ENCODE assay signal across 12 mouse cellular contexts in the genomic region with DNA sequence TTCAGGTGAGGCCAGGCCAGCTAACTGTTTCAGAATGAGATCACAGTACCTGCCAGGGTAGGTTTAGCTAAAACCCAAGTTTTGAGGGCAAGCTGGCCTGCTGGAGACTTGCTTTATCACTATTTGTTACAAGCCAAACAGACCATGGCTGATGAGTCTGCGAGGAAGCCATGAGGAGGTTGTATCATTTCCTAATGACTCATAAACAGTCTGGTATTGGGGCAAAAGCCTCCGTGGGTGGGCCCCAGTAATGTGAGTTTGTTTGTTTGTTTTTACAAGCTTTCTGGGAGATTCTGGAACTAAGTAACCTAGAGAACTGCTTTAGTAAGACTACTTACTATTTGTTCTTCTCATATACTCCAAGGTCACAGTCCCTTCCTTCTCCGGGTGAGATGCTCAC.
"Had no signal": no experiment of that assay in that cellular context is flagged by ENCODE, and none has a peak within 500 bp of the region (broad histone marks: within the 10 kb centered on the region; RNA-seq: fewer than 3 reads in every experiment).

No protein-coding gene starts in this region.

- H3K27ac ChIP-seq: intestine, embryonic 15.5 days; kidney, embryonic 15.5 days; limb, embryonic 13.5 days; liver, embryonic 14.5 days; midbrain, embryonic 10.5 days; midbrain, embryonic 15.5 days; neural tube, embryonic 13.5 days had no signal

- H3K9ac ChIP-seq: intestine, embryonic 15.5 days; kidney, embryonic 15.5 days; limb, embryonic 13.5 days; liver, embryonic 14.5 days; midbrain, embryonic 15.5 days; neural tube, embryonic 13.5 days had no signal

- H3K4me3 ChIP-seq: intestine, embryonic 15.5 days; kidney, embryonic 15.5 days; limb, embryonic 13.5 days; midbrain, embryonic 10.5 days; midbrain, embryonic 15.5 days; neural tube, embryonic 13.5 days had no signal

- H3K4me1 ChIP-seq: intestine, embryonic 15.5 days; kidney, embryonic 15.5 days; limb, embryonic 13.5 days; midbrain, embryonic 10.5 days; midbrain, embryonic 15.5 days; neural tube, embryonic 13.5 days had no signal

- H3K27me3 ChIP-seq: intestine, embryonic 15.5 days; kidney, embryonic 15.5 days; limb, embryonic 13.5 days; midbrain, embryonic 15.5 days; neural tube, embryonic 13.5 days had no signal

- H3K9me3 ChIP-seq: intestine, embryonic 15.5 days; kidney, embryonic 15.5 days; limb, embryonic 13.5 days; midbrain, embryonic 10.5 days; midbrain, embryonic 15.5 days; neural tube, embryonic 13.5 days had no signal

- H3K4me2 ChIP-seq: intestine, embryonic 15.5 days; kidney, embryonic 15.5 days; limb, embryonic 13.5 days; midbrain, embryonic 15.5 days; neural tube, embryonic 13.5 days had no signal

- ATAC-seq: intestine, embryonic 15.5 days; midbrain, embryonic 15.5 days had no signal

- DNase-seq: kidney, adult 2 months; kidney, postnatal 25 days; lung, adult 18-20 months; retina, postnatal 1 day; thymus, postnatal 14 days had no signal

- H3K36me3 ChIP-seq: intestine, embryonic 15.5 days; kidney, embryonic 15.5 days; limb, embryonic 13.5 days; midbrain, embryonic 10.5 days; midbrain, embryonic 15.5 days; neural tube, embryonic 13.5 days had no signal
